8 mouse cellular contexts compared by ENCODE assay signal in the genomic region with DNA sequence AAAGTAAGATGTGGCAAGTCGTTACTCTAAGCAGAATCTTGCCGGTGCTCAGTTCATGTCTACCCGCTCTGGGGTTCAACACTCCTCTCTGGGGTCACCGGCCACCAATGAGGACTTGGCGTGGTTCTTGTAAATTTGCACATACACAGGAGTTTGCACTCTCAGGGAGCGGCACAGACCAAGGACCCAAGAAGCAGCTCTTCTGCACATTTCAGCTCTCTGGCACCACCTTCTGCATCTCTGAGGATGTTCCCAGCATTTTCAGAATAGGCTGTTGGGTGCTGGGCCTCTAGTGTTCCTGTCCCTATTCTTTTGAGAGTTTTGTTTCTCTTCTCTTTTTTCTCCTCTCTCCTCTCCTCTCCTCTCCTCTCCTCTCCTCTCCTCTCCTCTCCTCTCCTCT. TPM values are rescaled to one million over a fixed set of nuclear protein-coding genes. Genes with fewer than 3 reads are reported as not detected.
DNase-seq lines count a peak whose midpoint lies in the region; ATAC-seq and TF ChIP-seq lines count a peak whose summit lies in the region.

No protein-coding gene starts in this region.

- no peak overlapping the region for H3K4me2 ChIP-seq in liver, embryonic 11.5 days
- no peak overlapping the region for H3K4me2 ChIP-seq in lung, postnatal 0 days (replicated peaks; ENCODE audit: low read depth, low read length)

- no peak for TF ChIP-seq EP300 in lung, postnatal 0 days (IDR thresholded peaks at IDR 0.05)

- no peak for ATAC-seq in liver, embryonic 11.5 days (replicated peaks; ENCODE audit: low FRiP score)
- ATAC-seq in lung, postnatal 0 days: no peak

- H3K4me1 ChIP-seq in liver, adult 2 months (ENCODE audit: control insufficient read depth, insufficient read depth, low read length): no peaks in the 10 kb centered on the region; the same call in 1 of the 2 replicates
- no peaks in the 10 kb centered on the region for H3K4me1 ChIP-seq in liver, embryonic 11.5 days (replicated peaks; ENCODE audit: control insufficient read depth, insufficient read depth, low read length)
- no peaks in the 10 kb centered on the region for H3K4me1 ChIP-seq in lung, postnatal 0 days (ENCODE audit: insufficient read depth, low read depth, low read length)
- H3K4me1 ChIP-seq in small intestine, adult 2 months (ENCODE audit: control insufficient read depth, insufficient read depth, insufficient read length, low read length): 0 out of 2 replicates have a peak, but pooled peaks cover 3% of the 10 kb centered on the region

- no peak for TF ChIP-seq POLR2A in liver, adult 2 months (IDR thresholded peaks at IDR 0.05; ENCODE audit: extremely low read depth, insufficient read depth, low read length)
- no peak for TF ChIP-seq POLR2A in small intestine, adult 2 months (IDR thresholded peaks at IDR 0.05; ENCODE audit: low read depth, low read length)

- peak; percentile 60 for TF ChIP-seq CTCF in liver, adult 2 months (IDR thresholded peaks at IDR 0.05; ENCODE audit: low read depth, low read length)
- TF ChIP-seq CTCF in lung, postnatal 0 days (IDR thresholded peaks at IDR 0.05): peak; percentile 68
- peak; percentile 56; the same call in 1 of the 2 replicates for TF ChIP-seq CTCF in small intestine, adult 2 months (IDR thresholded peaks at IDR 0.05; ENCODE audit: extremely low read depth, insufficient read length, insufficient replicate concordance, low read depth, low read length)

- no peaks in the 10 kb centered on the region for H3K9me3 ChIP-seq in liver, embryonic 11.5 days (ENCODE audit: control insufficient read depth, low read length)
- H3K9me3 ChIP-seq in lung, postnatal 0 days (ENCODE audit: low read length): no peaks in the 10 kb centered on the region

- no peaks in the 10 kb centered on the region for H3K36me3 ChIP-seq in liver, adult 2 months (ENCODE audit: control insufficient read depth, insufficient read depth, low read length)
- H3K36me3 ChIP-seq in liver, embryonic 11.5 days (ENCODE audit: control insufficient read depth, insufficient read depth, low read length): no peaks in the 10 kb centered on the region
- H3K36me3 ChIP-seq in lung, postnatal 0 days (ENCODE audit: insufficient read depth, low read length): no peaks in the 10 kb centered on the region
- H3K36me3 ChIP-seq in small intestine, adult 2 months (ENCODE audit: control insufficient read depth, insufficient read depth, low read length): no peaks in the 10 kb centered on the region

- H3K79me2 ChIP-seq in liver, adult 2 months (ENCODE audit: control insufficient read depth, insufficient read depth, low read length): no peaks in the 10 kb centered on the region

- peaks cover 2% of the 10 kb centered on the region; the same call in 1 of the 2 replicates for H3K27me3 ChIP-seq in liver, adult 2 months (ENCODE audit: control insufficient read depth, insufficient read depth, low read length)
- peaks cover 10% of the 10 kb centered on the region for H3K27me3 ChIP-seq in liver, embryonic 11.5 days (replicated peaks; ENCODE audit: control insufficient read depth, insufficient read depth, low read length)
- no peaks in the 10 kb centered on the region for H3K27me3 ChIP-seq in lung, postnatal 0 days (replicated peaks; ENCODE audit: insufficient read depth, low read length)
- no peaks in the 10 kb centered on the region for H3K27me3 ChIP-seq in small intestine, adult 2 months (ENCODE audit: control insufficient read depth, insufficient read depth, low read length)

- H3K4me3 ChIP-seq in liver, adult 2 months (ENCODE audit: insufficient read depth, low read depth, low read length): no peak overlapping the region
- H3K4me3 ChIP-seq in liver, embryonic 11.5 days (ENCODE audit: low read depth, low read length): no peak overlapping the region
- no peak overlapping the region for H3K4me3 ChIP-seq in lung, postnatal 0 days (ENCODE audit: low read depth, low read length)
- no peak overlapping the region for H3K4me3 ChIP-seq in small intestine, adult 2 months (ENCODE audit: low read depth, low read length)

- H3K9ac ChIP-seq in liver, adult 2 months (ENCODE audit: low read depth, low read length): no peak overlapping the region
- H3K9ac ChIP-seq in liver, embryonic 11.5 days (ENCODE audit: low read depth, low read length): no peak overlapping the region
- H3K9ac ChIP-seq in lung, postnatal 0 days (replicated peaks; ENCODE audit: low read depth): no peak overlapping the region

- peak; percentile 47 for DNase-seq in liver, adult 2 months (ENCODE audit: extremely low read depth, low read depth, low spot score)
- no peak for DNase-seq in liver, embryonic 11.5 days (ENCODE audit: low spot score)
- peak; percentile 34 for DNase-seq in adrenal gland, postnatal 25 days
- peak; percentile 38 for DNase-seq in forelimb bud, embryonic 11.5 days (ENCODE audit: low read depth, low spot score)
- peak; percentile 72 for DNase-seq in kidney, postnatal 10 days
- peak; percentile 64 for DNase-seq in lung, postnatal 0 days (ENCODE audit: low spot score)
- no peak for DNase-seq in spleen, postnatal 4 days (ENCODE audit: low spot score in 2 of 2)

- 32% methylated on average over 6 of the region's 6 CpGs for WGBS in liver, adult 2 months
- WGBS in liver, embryonic 11.5 days: 33% methylated on average over 6 of the region's 6 CpGs
- WGBS in lung, postnatal 0 days: 17% methylated on average over 6 of the region's 6 CpGs
- 15% methylated on average over 6 of the region's 6 CpGs for WGBS in small intestine, adult 2 months

- no peak overlapping the region for H3K27ac ChIP-seq in liver, adult 2 months (replicated peaks; ENCODE audit: insufficient read depth, low read depth, low read length)
- no peak overlapping the region for H3K27ac ChIP-seq in liver, embryonic 11.5 days (ENCODE audit: low read depth, low read length)
- H3K27ac ChIP-seq in lung, postnatal 0 days (ENCODE audit: low read length): no peak overlapping the region
- no peak overlapping the region for H3K27ac ChIP-seq in small intestine, adult 2 months (ENCODE audit: insufficient read depth, low read depth, low read length)

RNA-seq across cellular contexts. Expression of gene B4galnt3, which starts 6.8 kb away (rescaled TPM):
- total RNA-seq in liver, adult 2 months (2014; rRNA removed): 1.1 and 1.2 TPM in 2 replicates
- 1.2 and 1.5 TPM in 2 replicates for polyA plus RNA-seq in liver, adult 2 months (2012; rRNA removed)
- 0.08 and 0.25 TPM in 2 replicates for polyA plus RNA-seq in liver, embryonic 11.5 days (2014; fragmentation: Nextera tagmentation; extraction: Ambion mirVana)
- 8.0 TPM in 2 replicates for total RNA-seq in adrenal gland, postnatal 25 days (2021)
- 0.04 TPM in 1 of 2 replicates, not detected in the other for polyA plus RNA-seq in lung, postnatal 0 days (2015; fragmentation: Nextera tagmentation; extraction: Ambion mirVana)
- polyA plus RNA-seq in small intestine, adult 2 months (2012; rRNA removed): 12.2 and 15.8 TPM in 2 replicates

RNA-seq across cellular contexts. Expression of gene D330020A13Rik, which starts 7.0 kb away (rescaled TPM):
- not detected in 2 replicates for total RNA-seq in liver, adult 2 months (2014; rRNA removed)
- polyA plus RNA-seq in liver, adult 2 months (2012; rRNA removed): not detected in 2 replicates
- not detected in 2 replicates for polyA plus RNA-seq in liver, embryonic 11.5 days (2014; fragmentation: Nextera tagmentation; extraction: Ambion mirVana)
- 0.61 TPM in 1 of 2 replicates, not detected in the other for total RNA-seq in adrenal gland, postnatal 25 days (2021)
- not detected in 2 replicates for polyA plus RNA-seq in lung, postnatal 0 days (2015; fragmentation: Nextera tagmentation; extraction: Ambion mirVana)
- polyA plus RNA-seq in small intestine, adult 2 months (2012; rRNA removed): 0.29 TPM in 1 of 2 replicates, not detected in the other

Comparison
In these comparisons a context has a peak if more than half of its experiments do, and no peak if none do; other contexts are left out.
1. DNase-seq: peak in liver, adult 2 months (single experiment), adrenal gland, postnatal 25 days (single experiment), forelimb bud, embryonic 11.5 days (single experiment), kidney, postnatal 10 days (single experiment) and lung, postnatal 0 days (single experiment); none in liver, embryonic 11.5 days (single experiment) and spleen, postnatal 4 days (0 of 2).
2. Peak in every context shown above with its lines, with median percentiles within 50 percentile points of each other: CTCF ChIP-seq.